Mouse (Mus musculus): ENCODE data around the gene Pfkfb2.

The Pfkfb2 gene

GRCm38 (mm10) chr1:130729153-130729552 is at the start of gene Pfkfb2:
Pfkfb2 (minus strand) TSS chr1:130729253.
- ChIA-PET CTCF (no interaction called here), POLR2A (interaction anchor here in 2 of 4 experiments (0.6 to 5.1 kb wide), 3 partner anchors 10 to 109 kb away, joined by 4 to 87 read pairs (median 5); partner anchors contain the start of genes Gm29427 (in 1 of the 2) and Yod1 (in 1 of the 2))

GRCm38 (mm10) chr1:130776645-130777044 is 47.6 kb upstream of the Pfkfb2 start:
- POLR2A ChIA-PET, result interaction anchor here in 1 of 4 experiments (2.1 kb wide), 1 partner anchor 9 kb away, joined by 7 read pairs; no protein-coding TSS in a partner anchor
- CTCF ChIA-PET, result interaction anchor here in 1 of 4 experiments (0.6 kb wide), 1 partner anchor 53 kb away, joined by 3 read pairs; no protein-coding TSS in a partner anchor

- ChIA-PET CTCF (no interaction called here), POLR2A (no interaction called here)
These were observed 46.8 kb upstream of the Pfkfb2 start for GRCm38 (mm10) chr1:130775691-130776331.

GRCm38 (mm10) chr1:130775234-130775633 is 46.2 kb upstream of the Pfkfb2 start:
- ChIA-PET POLR2A (no interaction called here), CTCF (no interaction called here)

GRCm38 (mm10) chr1:130770981-130771494 is 42.0 kb upstream of the Pfkfb2 start:
- CTCF ChIA-PET, result interaction anchor here in 1 of 4 experiments (0.6 kb wide), 1 partner anchor 421 kb away, joined by 10 read pairs; no protein-coding TSS in a partner anchor
- POLR2A ChIA-PET, result no interaction called here

DNA sequence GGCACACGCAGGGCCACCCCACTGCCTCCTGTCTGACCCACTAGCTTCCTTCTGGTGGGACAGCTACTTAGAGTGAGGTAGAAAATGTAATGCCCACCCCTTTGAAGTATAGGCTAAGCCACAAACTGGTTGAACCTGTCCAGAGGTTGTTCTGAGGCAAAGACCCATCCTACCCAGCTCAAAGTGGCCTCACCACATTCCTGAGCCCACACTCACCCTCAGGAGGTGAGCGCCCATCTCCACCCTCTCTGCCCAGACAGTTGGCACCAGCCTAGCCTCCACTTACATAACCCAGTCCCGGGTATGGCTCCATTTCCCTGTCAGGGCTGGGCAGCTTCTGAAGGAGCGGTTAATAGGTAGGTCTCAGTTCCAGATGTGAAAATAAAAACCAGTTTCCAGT is 41.4 kb upstream of the Pfkfb2 start:
- POLR2A ChIA-PET, result no interaction called here
- CTCF ChIA-PET, result no interaction called here

GRCm38 (mm10) chr1:130769925-130770324 is 40.9 kb upstream of the Pfkfb2 start:
- POLR2A ChIA-PET, result interaction anchor here in 2 of 4 experiments (0.5 to 1.4 kb wide), 2 partner anchors 9 to 79 kb away, joined by 3 to 4 read pairs; no protein-coding TSS in a partner anchor
- CTCF ChIA-PET, result interaction anchor here in 1 of 4 experiments (1.2 kb wide), 1 partner anchor 14 kb away, joined by 4 read pairs; no protein-coding TSS in a partner anchor

GRCm38 (mm10) chr1:130767066-130767465 is 38.0 kb upstream of the Pfkfb2 start:
- POLR2A ChIA-PET, result interaction anchor here in 2 of 4 experiments (1.5 to 1.8 kb wide), 2 partner anchors 11 to 35 kb away, joined by 3 to 7 read pairs; partner anchors contain the start of gene AA986860 (in 1 of the 2)
- CTCF ChIA-PET, result no interaction called here

GRCm38 (mm10) chr1:130764027-130764461 is 35.0 kb upstream of the Pfkfb2 start:
- POLR2A ChIA-PET, result interaction anchor here in 1 of 4 experiments (1.0 kb wide), 1 partner anchor 49 kb away, joined by 3 read pairs; the partner anchor contains the start of gene Gm29427
- CTCF ChIA-PET, result no interaction called here

- CTCF ChIA-PET, result interaction anchor here in 1 of 4 experiments (0.7 kb wide), 1 partner anchor 354 kb away, joined by 4 read pairs; no protein-coding TSS in a partner anchor
- POLR2A ChIA-PET, result interaction anchor here in 1 of 4 experiments (0.9 to 2.1 kb wide), 2 partner anchors 11 to 22 kb away, joined by 3 to 6 read pairs; no protein-coding TSS in a partner anchor
These were observed 33.1 kb upstream of the Pfkfb2 start for GRCm38 (mm10) chr1:130762045-130762760.

DNA sequence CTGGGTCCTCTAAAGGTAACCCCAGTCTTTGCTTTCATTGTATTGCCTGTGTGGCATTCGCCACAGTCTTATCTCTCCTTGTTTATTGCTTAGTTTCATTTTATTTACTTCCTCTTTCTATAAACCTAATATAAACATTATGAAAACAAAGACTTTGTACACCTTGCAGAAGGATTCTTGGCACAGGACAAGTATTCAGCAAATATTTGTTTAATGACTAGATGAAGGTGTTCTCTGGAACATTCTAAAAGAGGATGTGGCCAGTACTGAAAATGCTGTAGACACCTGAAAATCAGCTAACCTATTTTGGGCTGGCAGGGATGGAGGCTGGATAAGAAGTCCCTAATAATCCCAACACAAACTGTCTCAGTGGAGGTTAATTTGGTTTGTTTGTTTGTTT is 32.5 kb upstream of the Pfkfb2 start:
- CTCF ChIA-PET, result no interaction called here
- POLR2A ChIA-PET, result interaction anchor here in 1 of 4 experiments (0.9 to 2.1 kb wide), 2 partner anchors 11 to 21 kb away, joined by 3 to 6 read pairs; no protein-coding TSS in a partner anchor

DNA sequence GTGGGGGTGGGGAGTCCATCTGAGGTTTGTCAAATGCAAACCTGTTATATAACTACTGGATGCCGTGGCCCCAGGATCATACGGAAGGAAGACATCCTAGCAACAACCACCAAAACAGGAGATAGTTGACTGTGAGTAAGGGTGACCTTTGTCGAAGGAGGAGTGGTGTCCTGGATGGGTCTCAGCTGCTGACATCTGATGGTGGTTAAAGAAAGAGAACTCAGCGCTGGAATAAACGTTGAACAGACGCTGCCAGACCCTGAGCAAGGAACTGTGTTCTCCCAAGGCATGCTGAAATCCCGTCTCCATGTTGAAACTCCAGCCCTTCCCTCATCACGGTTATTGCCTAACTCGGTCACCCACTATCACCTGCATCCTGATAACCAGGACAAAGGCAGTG is 30.6 kb upstream of the Pfkfb2 start:
- CTCF ChIA-PET, result no interaction called here
- POLR2A ChIA-PET, result no interaction called here

GRCm38 (mm10) chr1:130746819-130747218 is 17.8 kb upstream of the Pfkfb2 start:
- CTCF ChIA-PET, result no interaction called here
- POLR2A ChIA-PET, result interaction anchor here in 1 of 4 experiments (0.5 to 0.8 kb wide), 2 partner anchors 1200 to 1690 kb away, joined by 4 read pairs; no protein-coding TSS in a partner anchor

DNA sequence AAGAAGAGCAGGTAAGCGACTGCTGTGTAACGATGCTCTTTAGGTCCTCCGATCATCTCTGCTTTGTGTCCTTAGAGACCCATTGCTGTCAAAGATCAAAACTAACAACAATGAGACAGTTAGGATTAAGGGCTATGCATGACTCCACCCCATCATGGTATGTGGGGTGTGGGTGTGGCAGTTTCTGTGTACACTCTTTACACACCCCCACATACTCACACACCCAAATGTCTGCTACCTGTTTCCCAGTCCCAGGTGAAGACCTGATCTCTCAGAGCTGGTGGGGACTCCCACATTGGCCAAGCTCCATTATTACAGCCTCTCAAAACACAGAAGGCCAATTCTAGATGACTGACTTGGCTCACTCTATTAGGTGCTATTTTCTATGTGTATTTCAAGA is 16.5 kb upstream of the Pfkfb2 start:
- ChIA-PET CTCF (no interaction called here), POLR2A (interaction anchor here in 1 of 4 experiments (1.0 to 1.8 kb wide), 3 partner anchors 10 to 30 kb away, joined by 3 to 8 read pairs (median 4); partner anchors contain the start of genes AA986860 and Gm29427)

GRCm38 (mm10) chr1:130744961-130745360 is 15.9 kb upstream of the Pfkfb2 start:
- ChIA-PET CTCF (no interaction called here), POLR2A (interaction anchor here in 1 of 4 experiments (1.8 kb wide), 2 partner anchors 10 to 30 kb away, joined by 4 to 8 read pairs; partner anchors contain the start of gene Gm29427)

- CTCF ChIA-PET, result no interaction called here
- POLR2A ChIA-PET, result interaction anchor here in 1 of 4 experiments (1.8 kb wide), 2 partner anchors 9 to 29 kb away, joined by 4 to 8 read pairs; partner anchors contain the start of gene Gm29427
These were observed 15.2 kb upstream of the Pfkfb2 start for GRCm38 (mm10) chr1:130744217-130744616.

DNA sequence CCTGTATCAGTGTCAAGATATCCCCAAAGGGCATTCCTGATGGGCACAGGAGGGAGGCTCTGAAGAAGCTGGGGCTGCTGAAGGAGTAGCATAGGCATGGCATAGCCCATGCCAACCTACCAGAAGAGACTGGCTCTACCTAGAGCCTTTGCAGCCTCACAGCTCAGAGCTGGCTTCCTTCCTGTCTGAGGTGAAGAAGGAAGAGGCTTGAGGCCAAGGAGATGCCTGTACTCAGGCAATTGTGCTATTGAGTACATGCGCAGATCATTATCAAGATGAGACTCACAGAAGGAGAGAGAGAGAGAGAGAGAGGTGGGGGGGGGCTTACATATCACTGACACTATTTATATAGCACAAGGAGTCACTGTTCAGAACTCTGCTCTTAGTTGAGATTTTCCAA is 14.7 kb upstream of the Pfkfb2 start:
- CTCF ChIA-PET, result no interaction called here

DNA sequence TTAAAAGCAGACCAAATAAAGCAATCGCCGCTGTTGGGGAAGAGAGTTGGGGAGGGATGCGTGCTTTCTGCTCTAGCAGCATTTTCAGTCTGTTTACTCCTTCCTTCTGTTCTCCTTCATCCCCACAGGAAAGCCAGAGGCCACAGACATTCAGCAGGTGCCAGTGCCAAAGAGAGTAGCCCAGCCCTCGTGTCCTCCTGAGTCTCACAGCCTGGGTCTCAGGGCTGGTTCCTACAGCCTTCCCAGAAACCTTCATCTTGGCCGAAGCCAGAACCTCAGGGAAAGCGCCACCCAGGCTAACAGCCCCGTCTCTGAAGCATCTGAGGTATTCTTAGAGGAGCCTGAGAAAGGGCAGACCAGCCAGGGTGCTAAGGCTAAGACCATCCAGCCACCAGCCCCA is 13.1 kb upstream of the Pfkfb2 start:
- POLR2A ChIA-PET, result interaction anchor here in 2 of 4 experiments (0.6 to 4.0 kb wide), 8 partner anchors 8 to 27 kb away, joined by 3 to 29 read pairs (median 6); partner anchors contain the start of genes AA986860 (in 2 of the 2), Gm29427 (in 2 of the 2) and Yod1 (in 1 of the 2)
- CTCF ChIA-PET, result interaction anchor here in 1 of 4 experiments (0.6 to 0.7 kb wide), 2 partner anchors 61 to 485 kb away, joined by 4 to 5 read pairs; no protein-coding TSS in a partner anchor

More for the DNA sequence above, 14.7 kb upstream of the Pfkfb2 start:
- POLR2A ChIA-PET, result interaction anchor here in 1 of 4 experiments (4.0 kb wide), 1 partner anchor 28 kb away, joined by 17 read pairs; the partner anchor contains the start of gene Gm29427
